Mouse (Mus musculus) MEL (cell line): ENCODE data around the gene Mov10.

Source experiments
- CTCF ChIP-seq, 3 experiments: IDR thresholded peaks in 2 of 3; conservative IDR thresholded peaks in 1 of 3; 2 replicates each; pipeline ENCODE4 v1.5.1; 2011 to 2012; ENCODE audit warnings: low read length in 3 of 3, low read depth in 2 of 3, mild to moderate bottlenecking in 2 of 3, improper control_type of control experiment in 1 of 3, inconsistent platforms in 1 of 3, mixed read lengths in 1 of 3, moderate library complexity in 1 of 3; ENCODE audit not compliant: control insufficient read depth in 1 of 3, insufficient read depth in 1 of 3, poor library complexity in 1 of 3, severe bottlenecking in 1 of 3
- EP300 ChIP-seq, 2 experiments: IDR thresholded peaks; 2 replicates each; pipeline ENCODE4 v1.6.1; 2011; ENCODE audit warnings: improper control_type of control experiment in 2 of 2, low read length in 2 of 2, low read depth in 1 of 2, mild to moderate bottlenecking in 1 of 2
- MEF2A ChIP-seq: IDR thresholded peaks from 2 replicates; pipeline ENCODE4 v1.6.1; 2014; ENCODE audit warnings: low read depth, mild to moderate bottlenecking, inconsistent platforms, low read length, improper control_type of control experiment; ENCODE audit not compliant: poor library complexity, insufficient replicate concordance, severe bottlenecking; ENCODE audit errors: extremely low read depth
- POLR2A ChIP-seq, 2 experiments: IDR thresholded peaks; 2 replicates each; pipeline ENCODE4 v1.6.1; 2011 to 2012; ENCODE audit warnings: low read length in 2 of 2, mild to moderate bottlenecking in 2 of 2, control low read depth in 1 of 2, improper control_type of control experiment in 1 of 2, low read depth in 1 of 2, moderate library complexity in 1 of 2; ENCODE audit not compliant: control insufficient read depth in 1 of 2, insufficient read depth in 1 of 2, poor library complexity in 1 of 2
- USF1 ChIP-seq: IDR thresholded peaks from 2 replicates; pipeline ENCODE4 v1.6.1; 2014; ENCODE audit warnings: low read depth, mild to moderate bottlenecking, inconsistent platforms, low read length, improper control_type of control experiment, moderate library complexity
- ZNF384 ChIP-seq: IDR thresholded peaks from 2 replicates; pipeline ENCODE4 v1.6.1; 2012; ENCODE audit warnings: low read depth, mild to moderate bottlenecking, inconsistent platforms, low read length, improper control_type of control experiment

- TF ChIP-seq EP300 (IDR thresholded peaks at IDR 0.05; ENCODE audit: low read depth in 1 of 2, low read length in 2 of 2) (no peak), POLR2A (IDR thresholded peaks at IDR 0.05; ENCODE audit: control insufficient read depth in 1 of 2, insufficient read depth in 1 of 2, low read depth in 1 of 2, low read length in 2 of 2, poor library complexity in 1 of 2) (no peak), CTCF (IDR thresholded peaks at IDR 0.05 in 2 of 3, conservative IDR thresholded peaks at IDR 0.05 in 1 of 3; ENCODE audit: control insufficient read depth in 1 of 3, insufficient read depth in 1 of 3, low read depth in 2 of 3, low read length in 3 of 3, poor library complexity in 1 of 3, severe bottlenecking in 1 of 3) (no peak), USF1 (no peak), ZNF384 (no peak), MEF2A (no peak)
Measured at GRCm38 (mm10) chr3:104811752-104812151, 6.6 kb downstream of the Mov10 start.
